Mouse (Mus musculus) limb, embryonic 11.5 days (tissue): ENCODE results near the gene Tsc22d1. TPM values are rescaled to one million over a fixed set of nuclear protein-coding genes. Genes with fewer than 3 reads are reported as not detected.
A peak's percentile ranks its signal among the peaks of the same experiment; 100 is the strongest.

Experiments used
- ATAC-seq: fragments of 200-750 bp; cut with Nextera tagmentation; 2 replicates; pipeline ENCODE4 v1.8.0; 2017; ENCODE audit warnings: low read depth; ENCODE audit not compliant: insufficient number of reproducible peaks, low FRiP score, low TSS enrichment
- DNase-seq: peaks from one replicate; pipeline ENCODE4 v3.0.0-alpha.2; 2015; ENCODE audit warnings: low spot score
- H3K27ac ChIP-seq: fragments of 300-500 bp; sonication (generic); replicated peaks from 2 replicates; pipeline ENCODE4 v1.5.1; 2014; ENCODE audit warnings: low read depth, mild to moderate bottlenecking, low read length
- H3K27me3 ChIP-seq: fragments of 300-500 bp; sonication (generic); 2 replicates; pipeline ENCODE4 v1.6.1; 2014; ENCODE audit warnings: mild to moderate bottlenecking, low read length, mixed read lengths; ENCODE audit not compliant: control insufficient read depth, insufficient read depth
- H3K36me3 ChIP-seq: fragments of 300-500 bp; sonication (generic); 2 replicates; pipeline ENCODE4 v1.6.1; 2014; ENCODE audit warnings: mild to moderate bottlenecking, low read length, moderate library complexity, mixed read lengths; ENCODE audit not compliant: control insufficient read depth, insufficient read depth
- H3K4me1 ChIP-seq: fragments of 300-500 bp; sonication (generic); 2 replicates; pipeline ENCODE4 v1.6.1; 2014; ENCODE audit warnings: low read length, mixed read lengths; ENCODE audit not compliant: control insufficient read depth, insufficient read depth
- H3K4me2 ChIP-seq: fragments of 300-500 bp; sonication (generic); 2 replicates; pipeline ENCODE4 v1.6.1; 2014; ENCODE audit warnings: low read depth, mild to moderate bottlenecking, moderate library complexity; ENCODE audit not compliant: severe bottlenecking
- H3K4me3 ChIP-seq: fragments of 300-500 bp; sonication (generic); 2 replicates; pipeline ENCODE4 v1.5.1; 2014; ENCODE audit warnings: low read depth, low read length
- H3K9ac ChIP-seq: fragments of 300-500 bp; sonication (generic); 2 replicates; pipeline ENCODE4 v1.6.1; 2014; ENCODE audit warnings: mild to moderate bottlenecking, low read length
- H3K9me3 ChIP-seq: fragments of 300-500 bp; sonication (generic); 2 replicates; pipeline ENCODE4 v1.6.1; 2016; ENCODE audit warnings: low read length; ENCODE audit not compliant: control insufficient read depth
- WGBS: fragments of 180-500 bp; shearing (Covaris S2); extraction: QIAGEN DNeasy Blood & Tissue Kit; methylation state at CpG from one replicate; pipeline ENCODE4 v1.1.7; 2014; 5-methylcytosine and 5-hydroxymethylcytosine counted together
- polyA plus RNA-seq: library from polyadenylated mRNA; unstranded; fragments of >200 nt; fragmentation: Nextera tagmentation; extraction: Ambion mirVana; gene quantifications from 2 replicates; pipeline ENCODE4 v1.2.1, GENCODE M21; 2014

Tsc22d1 gene
- polyA plus RNA-seq, 1 experiment from 2014 or later = 527 TPM

DNA sequence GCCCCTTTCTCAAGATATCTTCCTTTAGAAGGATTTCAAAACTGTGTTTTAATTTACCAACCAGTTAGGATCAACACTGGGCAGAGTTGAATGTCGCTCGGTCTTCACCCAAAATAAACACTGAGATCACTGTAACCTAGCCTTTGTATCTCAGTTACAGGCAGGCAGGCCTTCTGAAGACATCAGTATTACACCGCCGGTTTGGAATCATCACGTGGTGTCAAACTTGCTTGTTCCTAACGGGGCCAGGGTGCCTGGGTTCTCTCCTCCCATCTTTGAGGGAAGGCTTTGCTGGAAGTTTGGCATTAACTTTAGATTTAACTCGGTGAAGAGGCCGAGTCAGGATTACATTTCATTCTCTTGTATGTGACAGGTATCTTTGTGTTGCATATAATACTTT is 5.7 kb upstream of the Tsc22d1 start:
- Histone ChIP-seq H3K27ac (no peak overlapping the region), H3K9me3 (no peaks in the 10 kb centered on the region), H3K9ac (no peak overlapping the region), H3K4me2 (no peak overlapping the region), H3K36me3 (no peaks in the 10 kb centered on the region), H3K27me3 (no peaks in the 10 kb centered on the region), H3K4me3 (no peak overlapping the region), H3K4me1 (peaks cover 2% of the 10 kb centered on the region; the same call in 1 of the 2 replicates)
- 70% methylated on average over 8 of the region's 8 CpGs for WGBS
- no peak for ATAC-seq
- DNase-seq = no peak

DNA sequence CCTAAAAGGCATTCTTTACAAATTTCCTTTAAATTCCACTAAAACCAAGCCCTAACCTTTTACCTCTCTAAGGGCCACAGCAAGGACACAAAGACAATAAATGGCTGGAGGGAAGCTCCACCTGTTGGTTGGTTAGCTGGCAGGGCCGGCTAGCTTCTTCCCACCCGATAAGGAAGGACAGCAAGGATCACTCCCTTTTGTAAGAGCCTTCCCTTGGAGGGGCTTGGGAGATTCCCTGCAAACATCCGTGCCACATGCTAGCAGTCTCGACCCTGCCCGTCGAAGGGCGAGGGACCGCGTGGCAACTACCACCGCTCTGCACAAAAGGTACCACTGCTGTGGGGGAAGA is 1.0 kb upstream of the Tsc22d1 start:
- under 1% methylated on average over 10 of the region's 10 CpGs for WGBS
- Histone ChIP-seq H3K4me1 (peaks cover 25% of the 10 kb centered on the region), H3K4me3 (peak overlapping the region; percentile 81), H3K36me3 (peaks cover 12% of the 10 kb centered on the region; the same call in 1 of the 2 replicates), H3K9me3 (no peaks in the 10 kb centered on the region), H3K27ac (peak overlapping the region; percentile 99), H3K4me2 (peak overlapping the region; percentile 82), H3K9ac (peak overlapping the region; percentile 79), H3K27me3 (no peaks in the 10 kb centered on the region)
- no peak for DNase-seq
- no peak for ATAC-seq

DNA sequence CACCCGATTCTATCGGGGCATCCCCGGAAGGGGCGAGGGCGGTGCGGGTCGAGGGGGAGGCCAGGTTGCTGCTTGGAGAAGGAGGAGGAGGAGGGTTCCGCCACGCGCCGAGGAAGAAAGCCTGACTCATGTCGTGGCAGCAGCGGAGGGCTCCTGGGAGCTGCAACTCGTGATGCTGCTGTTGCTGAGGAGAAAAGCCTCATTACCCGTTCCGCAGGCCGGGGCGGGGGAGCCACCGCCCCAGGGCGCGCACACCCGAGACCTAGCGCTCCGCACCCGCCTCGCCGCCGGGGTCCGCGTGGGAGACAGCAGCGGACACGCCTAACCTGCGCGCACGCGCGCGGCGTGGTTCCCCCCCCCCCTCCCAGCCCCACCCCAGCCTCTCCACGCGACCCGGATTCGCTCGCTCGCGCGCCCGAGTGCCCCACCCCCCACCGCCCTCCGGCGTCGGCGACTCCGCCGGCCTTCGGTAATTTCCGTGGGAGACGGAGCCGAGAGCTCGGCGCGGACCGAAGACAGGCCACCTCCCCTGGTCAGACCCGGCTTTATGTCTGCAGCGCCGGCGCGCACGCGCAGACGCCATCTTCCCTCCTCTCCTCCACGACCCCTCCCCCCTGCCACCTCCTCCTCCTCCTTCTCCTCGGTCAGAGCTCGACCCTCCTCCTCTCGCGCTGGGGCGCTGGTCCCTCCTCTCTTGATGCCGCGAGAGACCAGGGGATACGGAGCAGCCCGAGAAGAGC is 469 bp upstream of the Tsc22d1 start:
- Histone ChIP-seq H3K4me2 (peak overlapping the region; percentile 82), H3K9me3 (no peaks in the 10 kb centered on the region), H3K4me1 (peaks cover 30% of the 10 kb centered on the region), H3K4me3 (peak overlapping the region; percentile 81), H3K9ac (peak overlapping the region; percentile 79), H3K36me3 (peaks cover 12% of the 10 kb centered on the region; the same call in 1 of the 2 replicates), H3K27me3 (no peaks in the 10 kb centered on the region), H3K27ac (peak overlapping the region; percentile 99)
- DNase-seq (peak; percentile 98), ATAC-seq (peak; percentile 98)
- WGBS = under 1% methylated on average over 48 of the region's 81 CpGs

DNA sequence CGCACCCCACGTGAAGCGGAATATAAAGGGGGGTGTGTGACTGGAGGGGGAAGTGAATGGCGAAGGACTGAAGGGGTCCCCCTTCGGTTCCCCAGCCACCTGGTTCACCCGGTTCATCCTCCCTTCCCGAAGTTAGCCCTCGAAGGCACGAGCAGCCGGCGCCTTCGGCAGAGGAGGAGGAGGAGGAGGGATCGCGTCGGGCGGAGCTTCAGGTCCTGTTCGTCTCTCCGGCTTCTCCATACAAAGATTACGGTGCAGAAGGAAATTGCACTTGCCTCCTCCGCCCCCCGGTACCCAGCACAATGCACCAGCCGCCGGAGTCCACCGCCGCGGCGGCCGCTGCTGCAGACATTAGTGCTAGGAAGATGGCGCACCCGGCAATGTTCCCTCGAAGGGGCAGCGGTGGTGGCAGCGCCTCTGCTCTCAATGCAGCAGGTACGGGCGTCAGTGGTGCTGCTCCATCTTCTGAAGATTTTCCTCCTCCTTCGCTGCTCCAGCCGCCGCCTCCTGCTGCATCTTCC is 1.1 kb downstream of the Tsc22d1 start:
- H3K27ac ChIP-seq = peak overlapping the region; percentile 99
- ATAC-seq (0 out of 2 replicates have a peak, but pooled peaks have one; percentile 6), DNase-seq (no peak)
- peaks cover 38% of the 10 kb centered on the region for H3K4me1 ChIP-seq
- H3K4me3 ChIP-seq = peak overlapping the region; percentile 81
- peak overlapping the region; percentile 98 for H3K9ac ChIP-seq
- peak overlapping the region; percentile 82 for H3K4me2 ChIP-seq
- H3K27me3 ChIP-seq = no peaks in the 10 kb centered on the region
- under 1% methylated on average over 37 of the region's 38 CpGs for WGBS
- no peaks in the 10 kb centered on the region for H3K9me3 ChIP-seq
- peaks cover 12% of the 10 kb centered on the region; the same call in 1 of the 2 replicates for H3K36me3 ChIP-seq

DNA sequence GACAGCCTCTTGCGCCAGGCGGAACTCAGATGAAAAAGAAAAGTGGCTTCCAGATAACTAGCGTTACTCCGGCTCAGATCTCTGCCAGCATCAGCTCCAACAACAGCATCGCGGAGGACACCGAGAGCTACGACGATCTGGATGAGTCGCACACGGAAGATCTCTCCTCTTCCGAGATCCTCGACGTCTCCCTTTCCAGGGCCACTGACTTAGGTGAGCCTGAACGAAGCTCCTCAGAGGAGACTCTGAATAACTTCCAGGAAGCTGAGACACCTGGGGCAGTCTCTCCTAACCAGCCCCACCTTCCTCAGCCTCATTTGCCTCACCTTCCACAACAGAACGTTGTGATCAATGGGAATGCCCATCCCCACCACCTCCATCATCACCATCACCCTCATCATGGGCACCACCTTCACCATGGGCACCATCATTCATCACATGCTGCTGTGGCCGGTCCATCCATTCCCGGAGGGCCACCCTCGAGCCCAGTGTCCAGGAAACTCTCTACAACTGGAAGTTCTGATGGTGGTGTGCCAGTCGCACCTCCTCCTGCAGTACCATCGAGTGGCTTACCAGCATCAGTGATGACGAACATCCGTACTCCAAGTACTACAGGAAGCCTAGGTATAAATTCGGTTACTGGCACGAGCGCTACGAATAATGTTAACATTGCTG is 1.7 kb downstream of the Tsc22d1 start:
- Histone ChIP-seq H3K9me3 (no peaks in the 10 kb centered on the region), H3K9ac (peak overlapping the region; percentile 98), H3K4me1 (peaks cover 41% of the 10 kb centered on the region), H3K4me3 (peak overlapping the region; percentile 81), H3K27me3 (no peaks in the 10 kb centered on the region), H3K36me3 (peaks cover 12% of the 10 kb centered on the region; the same call in 1 of the 2 replicates), H3K4me2 (peak overlapping the region; percentile 82), H3K27ac (no peak overlapping the region)
- 60% methylated on average over 27 of the region's 27 CpGs for WGBS
- ATAC-seq = no peak
- DNase-seq = no peak

DNA sequence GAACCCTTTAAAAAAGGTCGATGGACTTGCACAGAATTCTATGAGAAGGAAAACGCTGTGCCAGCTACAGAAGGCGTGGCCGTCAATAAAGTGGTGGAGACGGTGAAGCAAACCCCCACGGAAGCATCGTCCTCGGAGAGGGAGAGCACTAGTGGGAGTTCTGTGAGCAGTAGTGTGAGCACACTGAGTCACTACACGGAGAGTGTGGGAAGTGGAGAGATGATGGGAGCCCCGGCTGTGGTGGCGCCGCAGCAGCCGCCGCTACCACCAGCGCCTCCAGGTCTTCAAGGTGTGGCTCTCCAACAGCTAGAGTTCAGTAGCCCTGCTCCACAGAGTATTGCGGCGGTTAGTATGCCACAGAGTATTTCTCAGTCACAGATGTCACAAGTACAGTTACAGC is 2.6 kb downstream of the Tsc22d1 start:
- no peak overlapping the region for H3K27ac ChIP-seq
- ATAC-seq (no peak), DNase-seq (no peak)
- H3K4me3 ChIP-seq = no peak overlapping the region
- H3K4me2 ChIP-seq = no peak overlapping the region
- H3K4me1 ChIP-seq = peaks cover 41% of the 10 kb centered on the region
- no peaks in the 10 kb centered on the region for H3K27me3 ChIP-seq
- 94% methylated on average over 17 of the region's 17 CpGs for WGBS
- H3K9me3 ChIP-seq = no peaks in the 10 kb centered on the region
- H3K36me3 ChIP-seq = peaks cover 15% of the 10 kb centered on the region; the same call in 1 of the 2 replicates
- no peak overlapping the region for H3K9ac ChIP-seq

DNA sequence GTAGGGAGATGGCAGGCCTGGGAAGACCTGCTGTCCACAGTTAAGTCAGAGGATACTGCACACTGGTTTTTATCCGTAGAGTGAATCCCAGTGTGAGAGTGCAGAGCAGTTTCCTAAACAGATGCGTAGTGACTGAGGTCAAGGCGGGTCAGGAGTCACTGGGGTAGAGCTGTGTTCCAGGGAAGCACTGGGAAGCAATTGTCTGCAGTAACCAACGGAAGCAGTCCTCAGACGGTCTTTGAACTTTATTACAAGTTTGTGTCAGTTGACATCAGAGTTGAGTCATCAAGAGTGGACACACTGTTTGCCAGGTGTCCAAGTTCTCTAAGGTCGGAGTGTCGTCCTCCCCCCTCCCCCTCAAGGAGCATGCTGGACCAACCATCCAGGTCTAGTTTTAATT is 6.0 kb downstream of the Tsc22d1 start:
- Histone ChIP-seq H3K4me3 (no peak overlapping the region; the same call in 1 of the 2 replicates), H3K27ac (no peak overlapping the region), H3K4me1 (peaks cover 39% of the 10 kb centered on the region), H3K27me3 (no peaks in the 10 kb centered on the region), H3K4me2 (peak overlapping the region; percentile 34), H3K9ac (no peak overlapping the region), H3K36me3 (peaks cover 21% of the 10 kb centered on the region; the same call in 1 of the 2 replicates), H3K9me3 (no peaks in the 10 kb centered on the region)
- ATAC-seq (no peak; the same call in 1 of the 2 replicates), DNase-seq (no peak)
- 37% methylated on average over 7 of the region's 7 CpGs for WGBS

DNA sequence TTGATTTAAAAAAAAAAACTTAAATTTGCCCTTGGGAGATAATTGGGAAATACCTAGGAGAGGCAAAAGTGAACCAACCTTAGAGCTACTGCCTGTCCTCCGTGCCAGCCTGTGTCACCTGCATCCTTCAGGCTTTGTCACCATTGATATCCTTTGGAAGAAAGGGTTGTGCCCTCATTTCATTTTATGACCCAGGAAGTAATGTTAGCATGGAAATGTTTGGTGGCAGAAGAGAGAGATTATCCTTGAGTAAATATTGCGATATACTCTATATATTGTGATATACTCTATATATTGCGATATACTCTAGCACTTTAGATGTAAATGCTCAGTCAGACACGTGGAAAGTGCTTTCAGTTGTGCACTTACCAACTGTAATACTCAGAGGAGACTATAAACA is 6.4 kb downstream of the Tsc22d1 start:
- DNase-seq (no peak), ATAC-seq (no peak)
- H3K4me2 ChIP-seq = no peak overlapping the region
- no peak overlapping the region for H3K4me3 ChIP-seq
- peaks cover 25% of the 10 kb centered on the region for H3K36me3 ChIP-seq
- H3K27me3 ChIP-seq = no peaks in the 10 kb centered on the region
- 86% methylated on average over 4 of the region's 4 CpGs for WGBS
- H3K9ac ChIP-seq = no peak overlapping the region
- H3K9me3 ChIP-seq = no peaks in the 10 kb centered on the region
- H3K4me1 ChIP-seq = peaks cover 38% of the 10 kb centered on the region
- no peak overlapping the region for H3K27ac ChIP-seq
